In genomic region chr2:165420195-165420594, GRCm38 (mm10) we compare ENCODE assay signal across 19 mouse cellular contexts. TPM values are rescaled to one million over a fixed set of nuclear protein-coding genes. Genes with fewer than 3 reads are reported as not detected.
DNase-seq lines count a peak whose midpoint lies in the region; ATAC-seq lines count a peak whose summit lies in the region.
"Had no signal": no experiment of that assay in that cellular context is flagged by ENCODE, and none has a peak within 500 bp of the region (broad histone marks: within the 10 kb centered on the region; RNA-seq: fewer than 3 reads in every experiment).

No protein-coding gene starts in this region.

- H3K9ac ChIP-seq in neural tube, embryonic 13.5 days = no peak overlapping the region
- no peak overlapping the region for H3K9ac ChIP-seq in forebrain, embryonic 16.5 days (replicated peaks; ENCODE audit: low read depth, low read length)
- H3K9ac ChIP-seq in midbrain, embryonic 13.5 days (replicated peaks) = no peak overlapping the region
- H3K9ac ChIP-seq: lung, embryonic 14.5 days had no signal

- no peaks in the 10 kb centered on the region for H3K27me3 ChIP-seq in neural tube, embryonic 13.5 days
- no peaks in the 10 kb centered on the region for H3K27me3 ChIP-seq in forebrain, embryonic 16.5 days (replicated peaks; ENCODE audit: control insufficient read depth, insufficient read depth, low read length)
- H3K27me3 ChIP-seq in midbrain, embryonic 13.5 days = no peaks in the 10 kb centered on the region

- WGBS in neural tube, embryonic 13.5 days = 48% methylated on average over 2 of the region's 2 CpGs
- WGBS in forebrain, embryonic 16.5 days = 26% methylated on average over 2 of the region's 2 CpGs
- WGBS in midbrain, embryonic 13.5 days = 33% methylated on average over 2 of the region's 2 CpGs

- no peak for ATAC-seq in neural tube, embryonic 13.5 days (ENCODE audit: low read depth)
- ATAC-seq in forebrain, embryonic 16.5 days = peak; percentile 64
- ATAC-seq in midbrain, embryonic 13.5 days = no peak
- no peak for ATAC-seq in granulocyte monocyte progenitor cell, adult 5-6 weeks (replicated peaks; ENCODE audit: poor library complexity, severe bottlenecking)
- ATAC-seq: CD4-positive, CD25-positive, alpha-beta regulatory T cell, adult 4 months; intestine, embryonic 16.5 days had no signal

- no peak for DNase-seq in neural tube, embryonic 10.5 days (ENCODE audit: extremely low spot score, low spot score)
- DNase-seq in testis, postnatal 14 days (ENCODE audit: low spot score) = no peak
- DNase-seq in cerebellum, adult 18-20 months = no peak
- DNase-seq: adrenal gland, adult 8-10 months; heart, postnatal 10 days; kidney, postnatal 10 days; lung, embryonic 14.5 days had no signal

- H3K27ac ChIP-seq in neural tube, embryonic 13.5 days (replicated peaks) = peak overlapping the region; percentile 46
- peak overlapping the region; percentile 82 for H3K27ac ChIP-seq in forebrain, embryonic 16.5 days (ENCODE audit: low read length)
- peak overlapping the region; percentile 76 for H3K27ac ChIP-seq in midbrain, embryonic 13.5 days
- H3K27ac ChIP-seq: macrophage had no signal

- H3K9me3 ChIP-seq in neural tube, embryonic 13.5 days = no peaks in the 10 kb centered on the region
- H3K9me3 ChIP-seq in forebrain, embryonic 16.5 days (ENCODE audit: control insufficient read depth, low read length) = no peaks in the 10 kb centered on the region
- no peaks in the 10 kb centered on the region for H3K9me3 ChIP-seq in midbrain, embryonic 13.5 days

- no peaks in the 10 kb centered on the region for H3K36me3 ChIP-seq in neural tube, embryonic 13.5 days
- no peaks in the 10 kb centered on the region for H3K36me3 ChIP-seq in forebrain, embryonic 16.5 days (ENCODE audit: control insufficient read depth, insufficient read depth)
- no peaks in the 10 kb centered on the region for H3K36me3 ChIP-seq in midbrain, embryonic 13.5 days

- H3K4me2 ChIP-seq in neural tube, embryonic 13.5 days = no peak overlapping the region
- H3K4me2 ChIP-seq in forebrain, embryonic 16.5 days (ENCODE audit: low read length) = no peak overlapping the region
- no peak overlapping the region for H3K4me2 ChIP-seq in midbrain, embryonic 13.5 days (replicated peaks)
- H3K4me2 ChIP-seq: liver, embryonic 11.5 days; lung, embryonic 14.5 days had no signal

- H3K4me3 ChIP-seq in neural tube, embryonic 13.5 days = no peak overlapping the region
- no peak overlapping the region for H3K4me3 ChIP-seq in forebrain, embryonic 16.5 days (replicated peaks; ENCODE audit: low read length)
- H3K4me3 ChIP-seq in midbrain, embryonic 13.5 days (replicated peaks) = no peak overlapping the region

- peaks cover 39% of the 10 kb centered on the region for H3K4me1 ChIP-seq in neural tube, embryonic 13.5 days (replicated peaks)
- H3K4me1 ChIP-seq in forebrain, embryonic 16.5 days (replicated peaks; ENCODE audit: control insufficient read depth, insufficient read depth, low read length) = peaks cover 23% of the 10 kb centered on the region
- peaks cover 45% of the 10 kb centered on the region for H3K4me1 ChIP-seq in midbrain, embryonic 13.5 days (replicated peaks)

RNA-seq across cellular contexts. Expression of gene Ocstamp, which starts 20.0 kb away (rescaled TPM):
- polyA plus RNA-seq in neural tube, embryonic 13.5 days (2015; fragmentation: Nextera tagmentation; extraction: Ambion mirVana) = 0.06 and 0.08 TPM in 2 replicates
- not detected in 2 replicates for polyA plus RNA-seq in forebrain, embryonic 16.5 days (2015; fragmentation: Nextera tagmentation; extraction: Ambion mirVana)
- not detected in 2 replicates for polyA plus RNA-seq in midbrain, embryonic 13.5 days (2015; fragmentation: Nextera tagmentation; extraction: Ambion mirVana)
- total RNA-seq in granulocyte monocyte progenitor cell, adult 5-6 weeks (2014; fragmentation: Nextera tagmentation) = not detected in 2 replicates
- not detected in 2 replicates for total RNA-seq in granulocyte monocyte progenitor cell, adult 5-6 weeks (2017)
- total RNA-seq: heart, adult 8-10 months; heart, postnatal 10 days; left cerebral cortex, postnatal 25 days; MEL had no signal
- polyA plus RNA-seq: CD4-positive, CD25-positive, alpha-beta regulatory T cell, adult 4 months; lung, embryonic 14.5 days; macrophage had no signal

RNA-seq across cellular contexts. Expression of gene Zfp334, which starts 32.1 kb away (rescaled TPM):
- 10.4 and 12.2 TPM in 2 replicates for polyA plus RNA-seq in neural tube, embryonic 13.5 days (2015; fragmentation: Nextera tagmentation; extraction: Ambion mirVana)
- polyA plus RNA-seq in forebrain, embryonic 16.5 days (2015; fragmentation: Nextera tagmentation; extraction: Ambion mirVana) = 12.3 and 13.4 TPM in 2 replicates
- 14.1 and 14.5 TPM in 2 replicates for polyA plus RNA-seq in midbrain, embryonic 13.5 days (2015; fragmentation: Nextera tagmentation; extraction: Ambion mirVana)
- not detected in 2 replicates for total RNA-seq in granulocyte monocyte progenitor cell, adult 5-6 weeks (2014; fragmentation: Nextera tagmentation)
- total RNA-seq in granulocyte monocyte progenitor cell, adult 5-6 weeks (2017) = not detected in 2 replicates
- total RNA-seq: MEL had no signal
- polyA plus RNA-seq: CD4-positive, CD25-positive, alpha-beta regulatory T cell, adult 4 months had no signal

RNA-seq across cellular contexts. Expression of gene Zfp663, which starts 51.7 kb away (rescaled TPM):
- 6.9 and 7.5 TPM in 2 replicates for polyA plus RNA-seq in neural tube, embryonic 13.5 days (2015; fragmentation: Nextera tagmentation; extraction: Ambion mirVana)
- 6.3 and 6.6 TPM in 2 replicates for polyA plus RNA-seq in forebrain, embryonic 16.5 days (2015; fragmentation: Nextera tagmentation; extraction: Ambion mirVana)
- polyA plus RNA-seq in midbrain, embryonic 13.5 days (2015; fragmentation: Nextera tagmentation; extraction: Ambion mirVana) = 10.4 and 10.5 TPM in 2 replicates
- total RNA-seq in granulocyte monocyte progenitor cell, adult 5-6 weeks (2014; fragmentation: Nextera tagmentation) = not detected in 2 replicates
- not detected in 2 replicates for total RNA-seq in granulocyte monocyte progenitor cell, adult 5-6 weeks (2017)
- total RNA-seq: adrenal gland, adult 8-10 months; gastrocnemius, adult 8-10 months; heart, adult 8-10 months; heart, postnatal 10 days; MEL had no signal
- polyA plus RNA-seq: CD4-positive, CD25-positive, alpha-beta regulatory T cell, adult 4 months; macrophage had no signal

RNA-seq across cellular contexts. Expression of gene Slc13a3, which starts 52.8 kb away (rescaled TPM):
- 1.0 and 1.2 TPM in 2 replicates for polyA plus RNA-seq in neural tube, embryonic 13.5 days (2015; fragmentation: Nextera tagmentation; extraction: Ambion mirVana)
- polyA plus RNA-seq in forebrain, embryonic 16.5 days (2015; fragmentation: Nextera tagmentation; extraction: Ambion mirVana) = 6.5 and 9.7 TPM in 2 replicates
- polyA plus RNA-seq in midbrain, embryonic 13.5 days (2015; fragmentation: Nextera tagmentation; extraction: Ambion mirVana) = 3.4 TPM in 2 replicates
- total RNA-seq in granulocyte monocyte progenitor cell, adult 5-6 weeks (2014; fragmentation: Nextera tagmentation) = not detected in 2 replicates
- 0.04 and 0.67 TPM in 2 replicates for total RNA-seq in granulocyte monocyte progenitor cell, adult 5-6 weeks (2017)
- total RNA-seq: MEL had no signal
